Mouse (Mus musculus) embryo, embryonic 10 days (tissue): ENCODE data around the gene Noct.
A peak's percentile ranks its signal among the peaks of the same experiment; 100 is the strongest.

Source experiments
- DNase-seq: peaks from one replicate; pipeline ENCODE4 v3.0.0-alpha.2; 2015; ENCODE audit warnings: low spot score

Gene Noct

DNA sequence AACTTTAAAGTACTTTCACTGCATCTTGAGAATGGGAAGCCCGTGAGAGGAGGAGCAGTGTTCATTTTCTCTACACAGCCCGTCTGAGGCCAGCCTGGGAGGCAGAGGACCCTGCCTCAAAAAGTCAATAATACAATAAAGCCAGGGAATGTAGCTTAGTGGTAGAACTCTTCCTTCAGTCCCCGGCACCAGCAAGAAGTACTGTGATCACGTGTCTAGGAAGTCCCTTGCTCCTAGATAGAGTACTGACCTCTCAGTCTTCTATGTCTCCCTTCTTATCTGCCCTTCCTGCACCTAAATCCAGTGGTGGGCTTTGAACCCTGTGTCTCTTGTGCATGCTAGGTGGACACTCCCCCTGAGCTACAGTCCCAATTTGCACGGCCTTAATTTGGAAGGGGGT lies 6.6 kb downstream of the Noct start:
- no peak for DNase-seq

DNA sequence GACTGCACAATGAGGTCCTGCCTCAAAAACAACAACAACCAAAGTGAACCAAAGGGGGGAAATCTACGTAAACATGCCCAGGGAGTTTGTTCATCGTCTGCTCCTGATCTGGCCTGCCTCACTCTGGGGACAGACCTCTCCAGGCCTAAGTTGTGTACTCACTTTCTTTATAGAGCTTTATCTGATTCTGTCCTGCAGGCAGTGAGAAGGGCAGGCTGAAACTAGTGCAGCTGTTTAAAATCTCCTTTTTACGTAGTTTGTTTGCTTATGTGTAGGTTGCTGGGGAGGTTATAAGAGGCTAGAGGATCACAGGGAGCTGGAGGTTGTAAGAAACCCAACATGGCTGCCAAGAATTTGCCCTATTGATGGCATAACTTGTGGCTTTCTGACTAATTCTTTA lies 7.3 kb downstream of the Noct start:
- no peak for DNase-seq

GRCm38 (mm10) chr3:51232205-51232910 lies 8.1 kb downstream of the Noct start:
- no peak for DNase-seq

GRCm38 (mm10) chr3:51233474-51233873 lies 9.2 kb downstream of the Noct start:
- DNase-seq = no peak

GRCm38 (mm10) chr3:51233918-51234751 lies 9.9 kb downstream of the Noct start:
- DNase-seq = peak; percentile 96

GRCm38 (mm10) chr3:51234752-51235055 lies 10.5 kb downstream of the Noct start:
- DNase-seq = no peak

DNA sequence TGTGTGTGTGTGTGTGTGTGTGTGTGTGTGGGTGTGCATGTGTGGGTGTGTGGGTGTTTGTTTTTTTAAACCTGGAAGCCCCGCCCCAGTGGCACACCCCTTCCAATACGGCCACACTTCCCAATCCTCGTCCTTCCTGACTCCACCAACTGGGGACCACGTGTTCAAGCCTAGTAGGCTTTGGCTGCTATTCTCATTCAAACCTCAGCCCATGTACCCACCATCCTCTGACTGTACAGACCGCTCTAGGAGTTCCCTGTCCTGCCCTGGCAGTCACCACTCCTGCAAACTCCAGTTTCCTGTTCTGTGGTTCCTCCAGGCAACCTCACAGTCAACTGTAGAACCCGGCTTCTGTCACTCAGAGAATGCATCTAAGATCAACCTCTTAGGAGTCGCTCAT lies 14.3 kb downstream of the Noct start:
- DNase-seq = no peak

GRCm38 (mm10) chr3:51239541-51239940 lies 15.3 kb downstream of the Noct start:
- DNase-seq = no peak

GRCm38 (mm10) chr3:51247704-51248103 lies 23.5 kb downstream of the Noct start:
- DNase-seq = no peak

- DNase-seq = no peak
These were observed 24.4 kb downstream of the Noct start for GRCm38 (mm10) chr3:51248600-51248999.

- no peak for DNase-seq
These were observed 25.2 kb downstream of the Noct start for GRCm38 (mm10) chr3:51249460-51249859.

DNA sequence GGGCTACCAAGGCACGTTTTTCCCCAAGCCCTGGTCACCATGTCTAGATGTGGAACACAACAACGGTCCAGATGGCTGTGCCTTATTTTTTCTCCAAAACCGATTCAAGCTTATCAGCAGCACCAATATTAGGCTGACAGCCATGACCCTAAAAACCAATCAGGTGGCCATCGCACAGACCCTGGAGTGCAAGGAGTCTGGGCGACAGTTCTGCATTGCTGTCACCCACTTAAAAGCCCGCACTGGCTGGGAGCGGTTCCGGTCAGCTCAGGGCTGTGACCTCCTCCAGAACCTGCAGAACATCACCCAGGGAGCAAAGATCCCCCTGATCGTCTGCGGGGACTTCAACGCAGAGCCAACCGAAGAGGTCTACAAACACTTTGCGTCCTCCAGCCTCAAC lies 25.6 kb downstream of the Noct start:
- no peak for DNase-seq

DNA sequence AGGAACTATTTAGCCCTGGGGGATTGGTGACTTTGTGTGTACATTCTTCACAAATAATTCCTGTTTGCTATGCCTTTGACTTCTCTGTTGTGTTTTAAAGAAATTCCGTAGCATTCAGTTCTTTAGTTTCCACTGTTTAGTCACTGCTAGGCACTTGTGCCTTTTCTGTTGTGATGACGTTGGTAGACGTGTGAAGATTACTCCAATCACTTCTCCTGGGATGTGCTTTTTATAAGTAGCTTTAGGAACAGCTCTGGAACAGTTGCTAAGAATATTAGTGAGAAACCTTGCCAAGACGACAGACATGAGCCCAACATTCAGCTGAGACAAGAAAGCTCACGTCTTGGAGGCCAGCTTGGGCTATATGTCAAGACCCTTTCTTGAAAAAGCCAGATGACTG lies 26.8 kb downstream of the Noct start:
- no peak for DNase-seq

DNA sequence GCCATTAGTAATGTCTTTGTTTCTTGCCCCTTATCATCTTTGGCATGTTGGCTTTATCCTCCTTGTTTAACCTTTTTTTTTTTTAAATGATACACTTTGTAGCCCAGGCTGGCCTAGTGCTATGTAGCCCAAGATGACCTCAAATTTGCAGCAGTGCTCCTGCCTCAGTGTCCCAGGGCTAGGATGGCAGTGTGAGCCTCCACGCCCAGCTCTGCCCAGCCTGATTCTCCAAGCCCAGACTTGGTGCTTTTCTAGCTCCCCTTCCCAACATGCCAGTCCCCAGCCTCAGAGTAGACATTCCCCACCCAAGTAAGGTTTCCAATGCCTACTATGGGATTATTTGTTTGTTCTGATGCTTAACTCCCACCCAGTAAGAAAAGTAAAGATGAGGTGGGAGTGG lies 28.0 kb downstream of the Noct start:
- no peak for DNase-seq

DNA sequence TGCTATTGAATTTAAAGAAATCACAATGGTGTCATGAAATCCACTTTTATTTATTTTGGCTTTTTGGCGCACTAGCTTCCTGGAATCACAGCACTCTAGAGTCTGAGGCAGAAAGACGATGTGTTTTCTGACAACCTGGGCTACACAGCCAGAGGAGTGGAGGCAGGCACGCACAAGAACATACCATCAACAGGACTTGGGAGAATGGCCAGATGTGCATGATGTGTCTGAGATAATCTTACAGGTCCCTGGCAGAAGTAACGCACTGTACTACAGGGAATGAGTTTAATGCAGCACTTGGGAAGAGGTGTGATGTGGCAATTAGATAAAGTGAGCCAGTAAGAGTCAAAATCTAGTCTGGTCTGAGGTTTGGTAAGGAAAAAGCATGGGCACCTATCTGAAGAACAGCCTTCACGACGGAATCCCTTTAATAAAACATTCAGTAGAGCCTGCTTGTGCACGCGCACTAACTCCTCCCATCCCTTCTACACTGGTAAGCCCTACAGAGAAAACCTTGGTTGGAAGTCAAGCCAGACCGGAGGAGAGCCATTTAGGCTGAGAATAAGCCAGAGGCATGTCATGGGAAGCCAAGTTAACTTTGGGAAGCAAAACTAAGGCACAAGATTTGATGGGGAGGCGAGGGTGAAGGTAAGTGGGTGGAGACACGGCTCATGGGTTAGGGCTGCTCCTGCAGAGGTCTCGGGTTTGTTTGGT lies 28.6 kb downstream of the Noct start:
- no peak for DNase-seq

DNA sequence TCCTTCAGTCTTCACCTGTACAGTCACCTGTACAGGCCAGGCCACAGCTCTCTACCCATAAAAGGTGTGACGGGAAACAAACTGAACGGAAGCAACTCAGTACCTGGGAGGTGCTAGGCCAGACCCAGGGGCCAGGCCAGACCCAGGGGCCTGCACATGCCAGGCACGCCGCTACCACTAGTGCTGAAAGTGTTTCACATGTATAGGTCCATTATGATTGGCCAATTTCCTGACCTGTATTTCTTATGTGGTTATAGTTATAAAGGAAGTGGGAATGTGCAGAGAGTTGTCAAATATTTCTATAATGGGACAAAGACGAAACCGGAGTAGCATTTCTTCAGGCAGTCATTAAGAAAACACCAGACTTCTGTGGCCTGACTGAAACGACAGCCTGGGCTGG lies 30.5 kb downstream of the Noct start:
- no peak for DNase-seq

DNA sequence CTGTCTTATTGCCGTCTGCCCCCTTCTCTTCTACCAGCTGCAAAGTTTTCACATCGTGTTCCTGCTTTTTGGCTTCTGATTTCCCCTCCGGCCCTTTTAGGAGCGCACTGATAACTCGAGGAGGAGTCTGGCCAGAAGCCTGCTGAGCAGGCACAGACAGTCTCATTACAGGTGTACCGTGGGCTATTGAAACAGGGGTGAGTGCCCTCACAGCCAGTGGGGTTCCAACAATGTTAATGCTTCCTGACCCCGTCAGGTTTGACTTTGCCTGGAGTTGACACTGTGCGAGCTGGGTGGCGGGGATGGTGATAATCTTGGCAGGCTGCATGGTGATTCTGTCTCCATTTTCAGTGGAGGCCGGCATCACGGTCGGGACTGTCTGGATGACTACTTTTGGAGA lies 32.2 kb downstream of the Noct start:
- no peak for DNase-seq

DNA sequence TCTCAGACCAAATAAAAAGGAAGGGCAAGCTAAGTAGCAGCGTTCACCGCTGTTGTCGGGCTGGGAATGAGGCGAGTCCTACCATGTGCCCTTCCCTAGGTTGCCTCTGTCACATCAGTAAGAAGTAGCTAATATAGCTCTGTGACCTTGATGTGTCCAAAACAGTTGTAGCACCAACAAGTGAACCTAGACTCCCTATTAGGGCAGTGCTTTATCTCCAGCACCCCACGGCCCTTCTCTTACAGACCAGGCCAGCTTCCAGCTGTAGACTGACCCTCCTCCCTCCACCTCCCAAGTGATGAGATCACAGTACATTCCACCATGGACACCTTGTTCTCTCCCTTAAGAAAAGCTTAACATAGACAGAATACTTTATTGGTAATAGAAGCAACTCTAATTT lies 33.8 kb downstream of the Noct start:
- no peak for DNase-seq

DNA sequence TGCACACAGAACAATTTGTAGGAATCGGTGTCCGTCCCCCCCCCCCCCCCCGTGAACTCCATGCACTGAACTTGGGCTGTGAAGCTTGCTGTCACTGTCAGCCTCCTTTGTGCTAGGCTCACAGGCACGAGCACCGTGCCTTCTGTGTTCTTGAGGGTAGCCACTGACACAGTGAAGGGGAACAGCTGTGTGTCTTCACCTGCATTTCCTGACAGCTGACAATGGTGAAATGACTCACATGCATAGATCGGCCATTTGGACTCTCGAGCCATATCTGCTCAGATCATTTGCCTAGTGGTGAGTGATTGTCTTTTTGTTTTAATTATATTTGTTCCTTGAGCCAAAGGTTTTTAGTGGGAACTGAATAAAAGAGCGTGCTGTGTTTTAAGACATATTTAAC lies 38.7 kb downstream of the Noct start:
- no peak for DNase-seq

DNA sequence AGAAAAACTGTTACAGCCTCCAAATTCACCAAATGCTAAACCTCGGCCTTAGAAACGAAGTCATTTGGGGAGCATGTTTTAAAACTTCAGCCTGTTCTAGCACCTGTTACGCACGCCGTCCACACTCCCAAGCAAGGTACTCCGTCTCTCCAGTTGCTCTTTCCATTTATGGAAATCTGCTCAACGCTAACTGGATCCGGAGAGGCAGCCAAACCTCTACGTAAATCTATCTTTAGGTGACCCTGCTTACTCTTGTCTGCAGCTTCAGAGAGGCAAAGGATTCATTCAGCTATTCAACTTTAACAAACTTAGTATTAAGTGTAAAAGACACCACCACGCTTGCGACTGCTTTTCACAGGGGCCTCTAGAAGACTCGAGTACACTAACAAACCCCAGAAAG lies 44.2 kb downstream of the Noct start:
- DNase-seq = no peak

- no peak for DNase-seq
These were observed 46.0 kb downstream of the Noct start for GRCm38 (mm10) chr3:51270069-51270817.

DNA sequence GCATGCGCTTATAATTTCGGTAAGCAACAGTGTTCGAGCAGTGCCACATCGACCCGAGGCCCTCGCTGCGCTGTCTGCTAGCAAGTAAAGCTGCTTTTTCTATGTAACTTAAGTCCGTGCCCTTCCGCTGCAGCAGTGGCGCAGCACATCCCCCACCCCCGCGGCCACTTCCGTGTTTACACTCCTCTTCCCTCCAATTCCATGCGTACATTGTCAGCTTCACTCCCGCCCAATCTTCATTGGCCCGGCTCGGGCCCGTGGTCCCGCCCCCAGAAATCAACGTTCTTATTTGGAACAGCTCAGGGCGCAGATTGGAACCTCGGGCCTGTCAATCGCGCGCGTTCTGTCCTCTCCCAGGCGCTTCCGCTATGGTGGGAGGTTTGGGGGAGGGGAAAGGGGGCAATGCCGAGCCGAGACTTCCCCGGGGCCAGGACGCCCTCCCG lies 51.7 kb downstream of the Noct start:
- DNase-seq = peak; percentile 97
